Mouse (Mus musculus): ENCODE data around the gene Prr27.

Prr27 gene

DNA sequence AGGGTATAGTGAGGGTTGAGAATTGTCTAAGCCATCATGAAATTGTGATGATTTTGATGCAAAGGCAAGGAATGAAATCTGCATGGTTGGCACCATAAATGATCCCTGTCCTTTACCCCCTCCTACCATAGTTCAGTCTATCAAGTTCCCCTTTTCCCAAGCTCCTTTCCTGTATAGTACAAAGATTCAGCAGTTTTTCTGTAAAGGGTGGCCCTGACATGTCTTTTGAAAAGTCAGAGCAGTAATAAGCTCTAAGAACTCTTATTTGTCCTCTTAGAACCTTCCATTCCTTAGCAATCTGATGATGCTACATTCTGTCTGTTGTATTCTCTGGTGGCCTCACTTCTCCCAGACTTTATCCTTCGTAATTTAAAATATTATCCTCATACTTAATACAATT is at the start of gene Prr27:
Gene Prr27 (plus strand): TSS at position 301 of the 400 bp plus-strand sequence.
- no peak for DNase-seq (ENCODE audit: low spot score in 2 of 2)

DNA sequence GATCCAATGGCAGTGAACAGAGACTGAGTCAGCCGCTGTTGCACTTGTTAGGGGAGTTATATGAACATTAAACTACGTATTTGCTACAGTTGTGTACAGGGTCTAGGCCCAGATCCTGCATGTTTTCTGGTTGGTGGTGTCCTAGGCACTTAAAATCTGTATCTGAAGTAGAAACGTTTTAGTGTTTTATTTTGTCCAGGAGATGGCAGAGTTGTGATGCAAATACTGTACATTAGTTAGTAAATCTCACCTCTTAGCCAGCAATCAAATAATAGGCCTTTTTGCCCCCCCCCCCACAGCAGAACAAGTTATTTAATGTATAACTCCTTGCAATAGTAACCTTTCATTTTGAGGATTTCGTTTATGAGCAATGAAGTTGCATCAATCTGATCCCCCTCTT is 42.8 kb upstream of the Prr27 start:
- DNase-seq (ENCODE audit: low spot score in 2 of 2) = no peak

DNA sequence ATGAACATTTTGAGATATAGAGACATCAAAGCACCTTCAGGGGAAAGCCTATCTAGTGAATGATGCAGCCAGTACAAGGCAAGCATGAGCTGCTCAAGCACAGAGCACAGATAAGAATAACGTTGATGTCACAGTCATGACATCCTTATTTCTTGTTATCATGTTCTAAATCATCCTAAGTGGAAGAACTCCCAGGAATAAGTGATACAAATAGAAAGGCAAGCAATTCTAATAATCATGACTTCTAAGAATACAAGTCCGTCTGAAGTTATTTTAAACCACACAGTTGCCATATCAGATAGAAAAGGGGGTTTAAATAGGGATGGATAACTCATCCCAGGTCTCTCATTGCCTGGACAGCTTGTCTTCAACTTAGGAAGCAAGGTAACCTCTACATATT is 17.7 kb upstream of the Prr27 start, which contains the start of gene Csn1s2b:
Gene Csn1s2b (plus strand): TSS at position 301 of the 400 bp plus-strand sequence.
- DNase-seq (ENCODE audit: low spot score in 2 of 2) = no peak

DNA sequence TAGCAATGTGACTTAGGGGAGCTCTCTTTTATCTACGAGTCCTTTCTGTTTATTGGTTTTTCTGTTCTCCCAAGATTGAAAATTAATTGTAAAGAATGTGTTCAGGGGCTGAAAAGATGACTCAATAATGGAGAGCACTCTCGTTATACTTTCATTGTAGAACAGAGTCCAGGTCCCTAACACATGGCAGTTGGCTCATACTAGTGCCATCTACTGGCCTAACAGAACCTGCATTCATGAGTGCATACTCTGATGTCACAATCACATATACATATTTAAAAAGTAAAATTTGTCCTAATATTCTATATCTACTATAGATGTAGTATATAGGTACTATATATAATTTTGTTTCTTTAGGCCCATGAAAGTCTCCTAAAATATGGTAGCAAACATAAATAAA is 16.2 kb upstream of the Prr27 start:
- DNase-seq (ENCODE audit: low spot score in 2 of 2) = no peak

DNA sequence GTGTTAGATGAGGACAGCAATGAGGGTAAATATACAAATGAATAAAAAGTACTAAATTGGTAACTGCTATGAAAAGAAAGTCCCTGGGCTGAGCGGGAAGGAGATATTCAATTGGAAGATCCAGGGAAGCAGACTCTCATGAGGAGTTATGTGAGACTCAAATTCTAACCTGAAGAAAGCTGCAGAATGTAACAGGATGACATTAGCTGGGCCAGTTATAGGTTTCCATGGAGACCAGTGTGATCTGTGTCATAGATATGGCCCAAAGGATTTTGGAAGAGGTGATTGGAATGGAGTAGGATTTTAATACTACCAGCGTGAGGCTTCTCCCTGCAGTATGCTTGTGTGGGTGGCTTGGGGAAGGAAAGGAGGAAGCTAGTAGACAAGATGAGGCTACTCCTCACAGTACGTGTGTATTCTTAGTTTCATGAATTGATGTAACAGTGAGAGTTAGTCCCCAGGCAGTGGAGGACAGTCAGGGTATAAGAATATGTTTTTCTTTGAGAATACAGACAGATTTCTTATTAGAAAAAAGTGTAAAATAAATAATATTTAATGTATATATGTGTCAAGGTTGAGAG is 29.7 kb downstream of the Prr27 start:
- peak; percentile 3 to 7 for DNase-seq (ENCODE audit: low spot score in 2 of 2)

DNA sequence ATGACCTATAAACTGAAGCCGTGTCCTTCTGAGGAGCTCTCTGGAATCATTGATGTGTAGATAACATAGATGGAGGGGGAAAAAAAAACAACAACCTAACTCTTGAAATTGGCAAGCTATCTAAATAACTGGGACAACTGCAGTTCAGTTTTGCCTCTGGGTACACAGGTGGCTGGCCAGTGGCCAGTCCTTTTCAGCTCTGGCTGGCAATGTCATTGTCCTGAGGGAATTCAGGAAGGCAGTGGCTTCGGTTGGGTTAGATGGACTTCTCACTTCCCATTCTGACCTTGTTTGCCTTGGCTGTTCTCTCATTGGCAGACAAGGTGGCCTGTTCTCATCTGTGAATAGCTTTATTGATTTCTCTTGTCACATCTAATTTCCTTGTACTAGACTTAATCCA is 44.6 kb downstream of the Prr27 start:
- DNase-seq (ENCODE audit: low spot score in 2 of 2) = no peak

DNA sequence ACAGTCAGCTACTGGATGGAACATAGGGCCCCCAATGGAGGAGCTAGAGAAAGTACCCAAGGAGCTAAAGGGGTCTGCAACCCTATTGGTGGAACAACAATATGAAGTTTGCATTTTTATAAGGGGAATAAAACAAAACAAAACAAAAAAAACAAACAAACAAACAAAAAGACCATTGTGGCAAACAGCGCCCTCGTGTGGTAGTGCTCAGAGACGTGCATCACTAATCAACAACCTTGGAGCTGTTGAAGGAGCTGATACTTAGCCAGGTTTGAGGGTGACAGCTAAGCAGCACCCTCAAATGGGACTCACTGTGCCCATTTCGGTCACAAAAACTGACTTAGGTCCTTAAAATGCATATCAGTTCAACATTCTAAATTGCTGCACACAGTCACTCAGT is 45.9 kb downstream of the Prr27 start:
- DNase-seq (ENCODE audit: low spot score in 2 of 2) = no peak

DNA sequence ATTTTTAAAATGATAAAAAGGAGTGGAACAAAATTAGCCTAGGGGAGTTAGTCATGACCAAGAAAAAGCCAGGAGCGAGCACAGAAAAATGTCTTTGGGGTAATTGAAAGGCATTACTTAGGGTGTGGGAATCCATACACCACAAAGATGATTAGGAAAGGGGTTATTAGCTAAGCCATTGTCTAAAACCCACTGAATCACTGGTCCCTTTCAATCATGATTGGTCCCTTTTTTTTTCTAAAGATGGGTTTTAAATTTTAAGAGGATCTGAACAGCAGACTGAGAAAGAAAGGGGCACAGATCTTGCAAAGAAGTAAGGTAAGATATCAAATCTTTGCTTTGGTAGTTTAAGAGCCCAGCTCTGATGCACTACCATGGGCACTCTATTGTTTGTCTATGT is 59.2 kb downstream of the Prr27 start, which contains the start of gene Odam:
Gene Odam (plus strand): TSS at position 301 of the 400 bp plus-strand sequence.
- DNase-seq (ENCODE audit: low spot score in 2 of 2) = no peak
